Mouse (Mus musculus) c-Kit-positive CD71-positive TER-119-positive erythroid progenitor cells, embryonic 14.5 days (primary cell): Measurements from ENCODE around the gene Olfr92.
"Not testable (repeated sequence)": the region's sequence is repeated elsewhere in the genome, so short reads cannot be mapped to it uniquely, and the experiment has no call there.

Experiments
- DNase-seq: peaks from one replicate; pipeline ENCODE4 v3.0.0-alpha.2; 2013; ENCODE audit warnings: low spot score

Olfr92 gene

DNA sequence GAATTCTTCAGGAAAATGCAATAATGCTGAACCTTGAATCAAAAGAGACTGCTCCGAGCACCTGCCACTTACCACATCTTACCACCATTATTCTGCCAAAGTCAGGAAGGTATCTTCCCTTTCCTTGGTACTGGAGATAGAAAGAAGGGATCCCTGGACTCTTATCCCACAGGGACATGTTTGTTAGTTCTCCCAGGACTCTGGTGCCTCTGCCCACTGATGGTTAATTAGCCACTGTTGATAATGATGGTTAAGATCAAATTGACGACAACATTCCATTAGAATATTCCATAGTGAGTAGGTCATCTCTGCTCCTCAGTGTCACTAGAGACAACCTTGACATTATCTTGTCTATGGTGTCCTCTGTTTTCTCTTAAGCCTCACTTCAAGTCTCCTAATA, at the start of gene Olfr92:
TSS of gene Olfr92 (minus strand) at position 101 of the 400 bp plus-strand sequence.
- DNase-seq, result no peak

DNA sequence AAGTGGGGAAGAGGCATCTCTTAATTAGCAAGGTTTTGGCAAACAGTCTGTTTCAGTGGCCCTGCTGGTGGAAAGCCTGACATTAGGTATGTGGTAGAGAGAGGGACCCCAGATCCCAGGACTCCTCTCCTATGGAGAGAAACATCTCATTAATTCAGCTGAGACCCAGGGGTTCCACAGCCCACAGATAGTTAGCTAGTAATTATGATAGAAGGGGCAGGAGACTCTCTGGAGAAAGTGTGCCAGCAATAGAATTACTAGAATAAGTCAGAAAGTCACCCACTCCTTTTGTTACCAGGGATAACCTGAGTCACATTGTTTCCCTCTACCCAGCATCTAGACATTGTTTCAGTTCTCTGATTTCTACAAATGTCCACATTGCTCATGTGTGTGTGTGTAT, 41.5 kb upstream of the Olfr92 start, which contains the start of gene Olfr93:
TSS of gene Olfr93 (minus strand) at position 101 of the 400 bp plus-strand sequence.
- no peak for DNase-seq

DNA sequence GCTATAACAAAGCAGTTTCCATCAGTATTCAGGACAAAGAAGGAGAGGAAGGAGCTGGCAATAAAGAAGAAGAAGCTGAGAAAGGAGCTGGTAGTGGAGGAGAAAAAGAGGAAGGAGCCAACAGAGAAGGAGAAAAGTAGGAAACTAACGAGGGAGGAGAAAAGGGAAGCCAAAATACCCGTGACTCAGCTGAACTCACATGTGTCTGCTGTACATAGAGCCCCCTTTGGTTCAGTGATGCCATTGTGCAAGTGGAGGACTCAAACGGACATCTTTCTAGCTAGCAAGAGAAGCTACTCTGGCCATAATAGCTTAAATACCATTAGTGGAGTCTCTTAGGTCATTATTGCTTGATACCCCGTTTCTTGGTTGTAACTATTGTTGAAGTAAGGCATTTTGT, 11.5 kb upstream of the Olfr92 start:
- DNase-seq, result not testable (repeated sequence)

DNA sequence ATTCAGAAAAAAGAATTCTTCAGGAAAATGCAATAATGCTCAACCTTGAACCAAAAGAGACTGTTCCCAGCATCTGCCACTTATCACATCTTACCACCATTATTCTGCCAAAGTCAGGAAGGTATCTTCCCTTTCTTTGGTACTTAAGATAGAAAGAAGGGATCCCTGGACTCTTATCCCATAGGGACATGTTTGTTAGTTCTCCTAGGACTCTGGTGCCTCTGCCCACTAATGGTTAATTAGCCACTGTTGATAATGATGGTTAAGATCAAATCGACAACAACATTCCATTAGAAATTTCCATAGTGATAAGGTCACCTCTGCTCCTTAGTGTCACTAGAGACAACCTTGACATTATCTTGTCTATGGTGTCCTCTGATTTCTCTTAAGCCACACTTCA, 21.7 kb downstream of the Olfr92 start, which contains the start of gene Olfr91:
TSS of gene Olfr91 (minus strand) at position 101 of the 400 bp plus-strand sequence.
- no peak for DNase-seq

DNA sequence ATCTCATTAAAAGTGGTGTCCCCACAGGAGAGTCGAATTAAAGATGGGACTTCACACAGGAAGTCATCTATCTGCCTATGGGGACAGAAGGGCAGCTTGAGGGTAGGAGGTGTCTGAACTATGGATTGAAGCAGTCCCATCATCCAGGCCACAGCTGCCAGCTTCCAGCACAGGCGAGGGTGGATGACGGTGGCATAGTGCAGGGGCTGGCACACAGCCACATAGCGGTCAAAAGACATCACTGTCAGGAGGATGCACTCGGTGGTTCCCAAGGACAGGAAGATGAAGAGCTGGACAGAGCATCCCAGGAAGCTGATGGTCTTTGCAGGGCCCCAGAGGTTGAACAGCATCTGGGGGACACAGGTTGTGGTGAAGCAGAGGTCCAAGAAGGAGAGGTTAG, 26.6 kb downstream of the Olfr92 start:
- DNase-seq, result no peak

DNA sequence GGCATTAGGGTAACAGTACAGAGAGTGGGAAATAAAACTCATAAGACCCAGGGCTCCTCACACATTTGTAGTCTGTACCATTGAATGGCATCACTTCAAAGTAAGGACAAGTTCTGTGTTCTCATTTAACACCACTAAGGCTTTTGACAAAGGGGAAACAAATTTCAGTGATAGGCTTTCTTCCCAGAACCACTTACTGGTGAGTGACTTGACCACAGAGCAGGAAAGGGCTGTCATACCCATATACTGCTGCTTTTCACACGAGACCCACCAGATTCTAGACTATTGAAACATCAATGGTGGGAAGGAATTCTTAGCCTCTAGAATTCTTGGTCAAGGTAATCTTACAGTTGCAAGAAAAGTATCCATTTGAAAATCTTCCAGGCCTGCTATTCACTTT, 27.7 kb downstream of the Olfr92 start:
- no peak for DNase-seq

DNA sequence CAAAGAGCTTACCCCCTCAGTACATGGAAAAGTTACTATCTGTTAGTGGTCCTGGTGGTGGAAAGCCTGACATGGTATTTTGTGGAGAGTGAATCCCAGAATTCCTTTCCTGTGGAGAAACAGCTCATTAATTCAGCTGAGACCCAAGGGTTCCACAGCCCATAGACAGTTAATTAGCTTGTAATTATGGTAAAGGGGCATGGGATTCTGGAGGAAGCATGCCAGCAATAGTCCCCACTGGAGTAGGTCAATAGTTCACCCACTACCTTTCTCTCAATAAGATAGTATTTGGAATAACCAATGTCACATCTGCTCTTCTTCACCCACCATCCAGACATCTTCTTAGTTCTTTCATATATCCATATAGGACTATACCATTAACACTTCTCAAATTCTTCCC, 31.5 kb downstream of the Olfr92 start, which contains the start of gene Olfr90:
TSS of gene Olfr90 (minus strand) at position 101 of the 400 bp plus-strand sequence.
- no peak for DNase-seq

DNA sequence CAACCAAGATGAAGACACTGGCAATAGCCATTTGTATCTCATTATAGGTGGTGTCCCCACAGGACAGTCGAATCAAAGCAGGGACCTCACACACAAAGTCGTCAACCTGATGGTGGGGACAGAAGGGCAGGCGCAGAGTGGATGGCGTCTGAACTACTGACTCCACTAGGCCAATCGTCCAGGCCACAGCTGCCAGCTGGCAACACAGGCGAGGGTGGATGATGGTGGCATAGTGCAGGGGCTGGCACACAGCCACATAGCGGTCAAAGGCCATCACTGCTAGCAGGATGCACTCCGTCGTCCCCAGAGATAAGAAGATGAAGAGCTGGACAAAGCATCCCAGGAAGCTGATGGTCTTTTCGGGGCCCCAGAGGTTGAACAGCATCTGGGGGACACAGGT, 34.3 kb downstream of the Olfr92 start:
- DNase-seq, result no peak

DNA sequence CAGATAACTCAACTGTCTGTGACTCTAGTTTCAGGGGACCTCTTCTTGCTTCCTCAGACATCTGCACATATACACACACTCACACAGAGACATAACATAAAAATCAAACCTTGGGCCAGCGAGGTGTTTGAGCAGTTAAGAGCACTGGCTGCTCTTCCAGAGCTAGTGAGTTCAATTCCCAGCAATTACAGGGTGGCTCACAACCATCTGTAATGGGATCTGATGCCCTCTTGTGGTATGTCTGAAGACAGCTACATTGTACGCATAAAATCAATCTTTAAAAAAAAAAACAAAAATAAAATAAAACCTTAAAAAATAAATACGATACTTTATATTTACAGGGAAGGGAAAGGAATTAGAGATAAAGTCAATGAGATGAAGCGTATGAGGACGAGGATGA, 35.3 kb downstream of the Olfr92 start:
- no peak for DNase-seq

DNA sequence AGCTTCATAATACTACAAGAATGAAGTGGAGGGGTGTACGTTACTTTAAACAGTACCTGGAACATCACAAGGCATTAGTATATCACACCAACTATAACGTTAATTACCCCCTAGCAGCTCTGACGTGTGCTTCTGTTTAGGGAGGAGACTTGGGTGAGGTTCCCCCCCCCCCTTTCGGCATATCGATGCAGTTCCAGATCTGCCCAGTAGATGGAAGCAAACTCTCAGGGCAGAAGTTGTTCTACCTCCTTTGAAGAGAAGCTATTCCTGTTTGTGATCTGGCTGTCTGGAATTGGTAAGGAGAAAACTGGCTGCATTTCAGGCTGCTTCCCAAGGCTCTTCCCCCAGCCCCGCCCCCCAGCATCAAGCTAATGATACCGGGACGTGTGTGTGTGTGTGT, 36.6 kb downstream of the Olfr92 start:
- peak; percentile 32 for DNase-seq

DNA sequence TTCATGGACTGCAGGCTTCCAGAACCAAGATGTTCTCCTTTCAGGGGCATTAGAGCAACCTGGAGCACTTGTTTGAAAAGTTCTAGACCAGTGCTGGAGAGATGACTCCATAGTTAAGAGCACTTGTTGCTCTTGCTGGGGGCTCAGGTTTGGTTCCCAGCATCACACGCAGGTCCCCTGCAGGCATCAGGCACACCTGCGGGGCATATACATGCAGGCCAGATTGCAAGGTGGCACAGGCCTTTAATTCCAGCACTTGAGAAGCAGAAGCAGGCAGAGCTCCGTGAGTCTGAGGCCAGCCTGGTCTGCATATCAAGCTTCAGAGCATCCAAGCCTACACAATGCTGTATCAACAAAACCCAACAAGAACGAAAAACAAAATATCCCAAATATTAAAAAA, 38.2 kb downstream of the Olfr92 start:
- no peak for DNase-seq

DNA sequence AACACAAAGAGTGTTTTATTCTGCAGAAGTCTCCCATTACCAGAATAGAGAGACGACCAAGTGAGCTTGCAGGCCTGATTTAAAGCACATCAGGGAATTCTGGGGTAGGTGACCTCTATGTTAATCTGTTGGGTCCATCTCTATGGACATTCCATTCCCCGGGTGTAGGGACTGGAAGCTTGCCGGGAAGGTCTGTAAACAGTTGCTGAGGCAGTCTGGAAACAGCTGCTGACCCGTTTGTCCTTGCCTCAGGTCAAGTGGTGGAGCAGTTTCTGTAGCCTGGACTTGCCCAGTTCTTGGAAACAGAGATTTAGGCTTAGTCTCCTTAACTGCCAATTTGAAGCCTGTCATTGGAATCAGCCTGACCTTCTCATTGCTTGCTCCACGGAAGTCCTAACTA, 39.8 kb downstream of the Olfr92 start:
- DNase-seq, result no peak

DNA sequence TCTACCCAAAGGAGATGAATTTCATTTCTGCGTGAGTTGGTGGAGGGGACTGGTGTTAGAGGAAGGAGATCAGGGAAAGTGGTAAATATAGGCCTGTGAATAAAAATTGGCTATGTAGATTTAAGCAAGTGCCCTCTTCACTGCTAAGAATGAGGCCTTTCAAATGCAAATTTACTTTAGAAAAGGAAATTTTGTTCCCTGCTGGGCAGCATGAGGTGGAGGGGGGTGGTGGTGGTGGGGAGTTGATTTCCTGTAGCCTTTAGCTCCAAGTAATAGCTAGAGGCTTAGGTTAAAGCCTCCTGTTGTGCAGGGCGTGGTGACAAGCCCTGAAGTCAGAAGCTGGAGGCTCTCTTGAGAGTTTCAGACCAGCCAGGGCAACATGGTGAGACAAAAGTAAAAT, 40.9 kb downstream of the Olfr92 start:
- no peak for DNase-seq

DNA sequence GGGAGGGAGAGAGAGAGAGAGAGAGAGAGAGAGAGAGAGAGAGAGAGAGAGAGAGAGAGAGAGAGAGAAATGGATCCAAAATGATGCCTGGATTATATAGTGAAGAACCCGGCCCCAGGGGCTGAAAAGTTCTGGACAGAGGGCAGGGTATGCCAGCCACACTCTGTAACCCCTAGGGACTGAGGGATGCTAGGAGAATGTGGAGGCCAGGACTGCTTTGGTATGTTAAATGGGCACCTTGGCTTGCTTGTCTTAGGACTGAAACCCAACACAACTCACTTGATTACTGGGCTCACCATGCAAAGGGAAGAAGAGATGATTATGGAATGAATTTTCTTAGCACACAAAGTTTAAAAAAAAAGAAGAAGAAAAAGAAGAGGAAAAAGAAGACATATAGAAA, 41.7 kb downstream of the Olfr92 start:
- DNase-seq, result no peak

DNA sequence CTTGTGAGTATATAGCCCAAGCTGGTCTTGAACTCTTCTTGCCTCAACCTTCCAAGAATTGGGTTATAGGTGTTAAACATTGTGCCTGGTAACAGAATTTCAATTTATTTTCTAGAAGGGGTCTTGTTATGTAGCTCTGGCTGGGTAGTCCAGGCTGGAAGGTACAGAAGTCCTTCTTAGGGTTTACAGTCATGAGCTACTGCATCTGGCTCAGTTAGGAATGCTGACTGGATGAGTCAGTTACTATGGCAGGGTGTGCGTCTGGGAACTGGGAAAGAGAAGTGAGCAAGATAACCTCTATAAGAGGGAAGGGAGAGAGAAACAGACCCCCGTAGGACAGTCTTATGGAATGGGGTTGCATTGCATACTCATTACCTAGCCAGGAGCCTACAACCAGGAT, 44.1 kb downstream of the Olfr92 start:
- no peak for DNase-seq

DNA sequence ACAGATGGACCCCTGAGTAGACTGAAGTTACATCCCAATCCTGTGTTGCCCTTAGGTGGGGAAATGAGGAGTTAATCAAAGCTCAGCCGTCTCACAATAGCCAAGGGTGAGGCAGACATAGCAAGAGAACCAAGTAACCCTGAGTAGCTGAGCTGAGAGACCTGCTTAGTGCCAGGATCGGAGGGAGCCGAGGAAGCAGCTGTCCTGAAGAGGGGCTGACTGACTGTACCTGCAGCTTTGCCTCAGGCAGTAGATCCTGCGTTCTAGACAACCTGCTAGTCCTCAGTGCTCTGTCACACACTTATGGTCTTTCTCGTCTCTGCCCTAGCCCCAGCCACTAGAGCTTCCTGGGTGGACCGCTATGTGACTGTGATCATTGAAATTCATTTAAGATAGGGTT, 44.7 kb downstream of the Olfr92 start:
- no peak for DNase-seq

DNA sequence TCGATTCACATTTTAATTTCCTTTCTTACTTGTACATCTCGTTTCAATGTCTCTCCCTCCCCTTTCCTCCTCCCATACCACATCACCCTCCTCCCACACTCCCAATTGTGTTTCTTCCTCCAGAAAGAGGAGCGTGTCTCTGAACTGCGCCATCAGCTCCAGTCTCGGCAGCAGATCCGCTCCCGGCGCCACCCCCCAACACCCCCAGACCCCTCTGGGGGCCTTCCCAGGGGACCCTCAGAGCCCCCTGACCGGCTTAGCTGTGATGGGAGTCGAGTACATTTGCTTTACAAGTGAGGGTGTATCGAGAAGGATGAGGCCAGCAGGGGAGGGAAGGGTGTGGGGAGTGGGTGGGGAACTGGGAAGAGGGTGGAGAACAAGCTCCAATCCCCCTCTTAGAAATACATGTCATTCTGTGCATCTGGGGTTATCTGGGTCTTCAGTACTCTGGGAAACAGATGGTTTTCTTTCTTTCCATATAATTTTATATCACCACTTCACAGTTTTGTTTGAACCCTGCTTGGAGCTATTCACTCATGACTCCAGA, 47.1 kb downstream of the Olfr92 start:
- DNase-seq, result no peak

DNA sequence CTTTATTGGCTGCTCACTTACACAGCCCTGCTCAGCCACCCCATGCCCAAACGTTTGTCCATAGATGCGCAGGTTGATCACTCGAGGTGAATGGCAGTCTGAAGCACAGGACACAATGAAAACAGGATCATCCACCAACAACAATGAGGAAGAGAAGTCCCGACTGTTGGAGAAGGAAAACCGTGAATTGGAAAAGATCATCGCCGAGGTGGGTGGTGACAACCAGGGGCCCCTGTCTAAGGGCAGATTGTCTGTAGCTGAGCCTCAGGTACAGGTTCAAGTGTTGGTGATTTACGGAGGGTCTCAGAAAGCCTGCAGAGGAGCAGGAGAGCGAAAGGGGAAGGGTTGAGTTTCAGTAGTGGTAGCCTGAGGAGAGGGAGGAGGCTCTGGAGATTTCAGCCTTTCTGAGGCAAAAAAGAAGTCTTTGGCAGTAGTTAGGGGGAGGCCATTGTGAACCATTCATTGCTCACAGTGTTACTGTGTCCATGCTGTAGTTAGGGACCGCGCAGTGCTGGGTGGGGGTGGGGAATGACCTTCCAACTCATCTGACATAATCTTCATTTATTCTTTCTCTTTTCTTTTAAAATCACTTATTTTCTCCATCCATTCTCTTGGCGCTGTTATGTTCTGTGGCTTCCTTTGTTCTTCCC, 47.7 kb downstream of the Olfr92 start:
- DNase-seq, result no peak

DNA sequence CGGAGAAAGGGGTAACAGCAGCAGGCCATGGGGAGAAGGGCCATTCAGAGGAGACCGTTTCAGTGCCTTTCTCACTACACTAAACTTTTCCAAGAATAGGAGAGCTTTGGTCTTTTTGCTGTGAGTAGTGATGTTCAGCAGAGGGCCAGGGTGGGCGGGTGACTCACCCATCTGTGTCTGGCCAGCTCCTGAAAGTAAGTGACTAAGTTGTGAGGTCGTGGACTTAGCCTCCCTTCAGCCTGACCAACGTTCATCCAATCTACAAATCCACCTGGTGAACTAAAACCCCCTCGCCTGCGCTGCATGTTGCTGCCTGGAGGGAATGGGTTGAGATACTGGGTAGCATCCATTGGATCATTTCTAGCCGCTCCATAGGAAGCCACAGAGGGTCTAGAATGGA, 49.8 kb downstream of the Olfr92 start:
- no peak for DNase-seq

DNA sequence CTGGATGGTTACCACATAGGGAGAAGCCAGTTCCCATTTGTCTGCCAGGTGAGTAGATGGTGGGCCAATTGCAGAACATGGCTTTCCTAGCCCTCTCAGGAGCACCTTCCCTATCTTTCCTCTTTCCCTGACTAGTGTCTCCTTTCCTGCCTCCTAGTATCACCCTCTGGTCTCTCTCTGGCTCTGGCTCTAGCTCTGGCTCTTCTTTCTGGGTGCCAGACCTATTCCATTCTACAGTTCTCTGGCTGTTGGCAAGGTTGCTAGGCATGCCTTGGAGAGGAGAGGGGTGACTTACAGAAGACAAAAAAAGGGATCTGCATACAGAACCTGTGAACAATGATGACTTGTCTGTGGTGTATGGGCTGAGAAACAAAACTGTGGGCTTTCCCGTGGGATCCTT, 52.0 kb downstream of the Olfr92 start:
- no peak for DNase-seq

DNA sequence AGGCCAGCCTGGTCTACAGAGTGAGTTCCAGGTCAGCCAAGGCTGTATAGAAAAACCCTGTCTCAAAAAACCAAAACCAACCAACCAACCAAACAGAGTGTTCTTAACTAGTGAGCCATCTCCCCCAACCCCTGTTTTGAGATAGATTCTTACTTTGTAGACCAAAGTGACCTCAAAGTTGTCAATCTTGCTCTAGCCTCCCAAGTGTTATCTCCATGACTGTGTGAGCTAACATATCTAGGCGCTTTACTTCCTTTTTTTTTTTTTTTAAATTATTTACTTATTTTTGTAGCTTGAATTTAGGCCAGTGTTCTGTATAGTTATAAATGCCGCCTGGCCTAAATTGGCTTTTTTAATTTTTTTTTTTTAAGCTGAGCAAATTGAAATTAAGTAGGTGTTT, 53.9 kb downstream of the Olfr92 start:
- no peak for DNase-seq

DNA sequence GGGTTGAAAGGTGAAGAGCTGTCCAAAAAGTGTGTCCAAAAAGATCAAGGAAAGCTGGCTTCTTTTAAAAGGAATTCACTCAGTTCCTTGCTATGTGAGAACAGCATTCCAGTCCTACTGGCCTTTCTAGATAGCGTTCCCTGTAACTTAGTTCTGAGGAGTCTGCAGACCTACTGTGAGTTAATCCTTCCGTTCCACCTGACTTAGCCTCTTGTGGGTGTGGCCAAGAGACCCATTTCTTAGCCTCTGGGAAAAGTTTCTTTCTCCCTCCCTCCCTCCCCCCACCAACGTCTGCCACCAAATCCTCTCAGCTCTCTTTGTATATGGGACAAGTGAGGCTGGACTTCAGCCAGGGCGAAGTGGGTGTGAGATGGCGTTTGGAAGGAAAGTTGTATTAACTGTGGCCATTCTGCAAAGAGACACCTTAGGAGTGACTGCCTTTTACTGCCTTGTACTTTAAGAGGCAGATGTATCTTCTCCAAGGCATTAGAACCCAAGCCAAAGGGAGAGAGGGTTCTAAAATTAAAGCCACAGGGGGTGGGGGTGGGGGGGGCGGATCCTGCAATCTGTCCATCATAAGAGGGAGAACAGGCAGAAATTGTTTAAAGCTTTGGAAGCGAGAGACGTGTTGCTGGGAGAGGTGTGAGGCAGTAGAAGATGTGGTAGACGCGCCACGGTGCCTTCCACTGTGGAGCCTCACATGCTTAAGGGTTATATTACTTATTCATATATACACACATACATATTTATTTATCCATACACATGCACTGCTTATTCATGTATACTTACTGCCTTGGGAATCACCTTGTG, 56.0 kb downstream of the Olfr92 start:
- DNase-seq, result no peak

DNA sequence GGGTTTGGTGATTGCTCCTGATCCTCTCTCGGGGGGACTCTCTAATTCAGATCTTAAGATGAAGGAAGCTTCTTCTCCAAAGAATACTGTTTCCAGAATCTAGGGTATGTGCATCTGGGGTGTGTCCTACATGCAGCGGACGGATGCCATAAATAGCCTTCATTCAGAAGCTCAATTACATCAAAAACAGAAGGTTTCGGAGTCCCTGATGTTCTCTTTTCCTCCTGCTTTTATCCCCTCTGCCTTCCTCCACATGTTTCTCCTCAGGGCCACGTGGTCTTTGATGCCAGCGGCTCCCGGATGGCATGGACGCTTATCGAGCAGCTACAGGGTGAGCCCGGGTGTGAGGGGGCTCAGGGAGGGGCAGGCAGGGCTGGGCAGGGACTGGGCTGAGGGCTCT, 56.8 kb downstream of the Olfr92 start:
- DNase-seq, result no peak
